Mouse (Mus musculus) G1E (cell line): ENCODE results near the gene Kcnj4. TPM values are rescaled to one million over a fixed set of nuclear protein-coding genes. Genes with fewer than 3 reads are reported as not detected.

ENCODE experiments used
- ATAC-seq: 2 replicates; pipeline ENCODE4 v1.8.0; 2016; ENCODE audit warnings: mild to moderate bottlenecking; ENCODE audit not compliant: insufficient number of reproducible peaks, poor library complexity, low FRiP score, severe bottlenecking; ENCODE audit errors: extremely low read depth
- DNase-seq: peaks from one replicate; pipeline ENCODE4 v3.0.0; 2012; ENCODE audit warnings: low spot score
- H3K27me3 ChIP-seq: 2 replicates; pipeline ENCODE4 v1.6.1; 2012; ENCODE audit warnings: mild to moderate bottlenecking, low read length, inconsistent platforms; ENCODE audit not compliant: insufficient read depth
- H3K36me3 ChIP-seq: replicated peaks from 2 replicates; pipeline ENCODE3; 2012; ENCODE audit warnings: mild to moderate bottlenecking, inconsistent platforms
- H3K4me1 ChIP-seq: 2 replicates; pipeline ENCODE4 v1.6.1; 2012; ENCODE audit warnings: low read depth, low read length, inconsistent platforms, mixed read lengths; ENCODE audit not compliant: insufficient read depth
- H3K4me3 ChIP-seq: 2 replicates; pipeline ENCODE4 v1.5.1; 2012; ENCODE audit warnings: low read depth, mild to moderate bottlenecking, inconsistent platforms, low read length, moderate library complexity, mixed read lengths
- H3K9me3 ChIP-seq: replicated peaks from 2 replicates; pipeline ENCODE4 v1.6.1; 2012; ENCODE audit warnings: inconsistent platforms
- CTCF ChIP-seq: IDR thresholded peaks from 2 replicates; pipeline ENCODE4 v1.5.1; 2012; ENCODE audit warnings: low read depth, low read length, inconsistent platforms, mixed read lengths
- GATA1 ChIP-seq: IDR thresholded peaks from 2 replicates; pipeline ENCODE4 v1.6.1; 2012; ENCODE audit warnings: borderline replicate concordance, low read length, inconsistent platforms, mixed read lengths
- GATA2 ChIP-seq: IDR thresholded peaks from 2 replicates; pipeline ENCODE4 v1.6.1; 2012; ENCODE audit warnings: low read depth, low read length, inconsistent platforms, borderline replicate concordance
- POLR2AphosphoS5 ChIP-seq: IDR thresholded peaks from 2 replicates; pipeline ENCODE4 v1.6.1; 2012; ENCODE audit warnings: low read depth, low read length, inconsistent platforms; ENCODE audit not compliant: insufficient replicate concordance
- TAL1 ChIP-seq: conservative IDR thresholded peaks from 2 replicates; pipeline ENCODE4 v1.6.1; 2012; ENCODE audit warnings: low read depth, low read length, inconsistent platforms, mixed read lengths
- polyA plus RNA-seq: library from polyadenylated mRNA; stranded (reverse); fragments of >175 nt; gene quantifications from 2 replicates; pipeline ENCODE4 v1.2.3, GENCODE M21; 2012
- total RNA-seq, 2 experiments: library from RNA; stranded (forward) in 1 of 2; stranded (reverse) in 1 of 2; fragments of 200-1000 nt in 1 of 2; fragments of >200 nt in 1 of 2; fragmentation: Nextera tagmentation in 1 of 2; gene quantifications; 2 replicates each; pipeline ENCODE4 v1.2.3; 2014 to 2017

The Kcnj4 gene
- total and polyA plus RNA-seq, 3 experiments: 0.05 TPM; not detected in 2

DNA sequence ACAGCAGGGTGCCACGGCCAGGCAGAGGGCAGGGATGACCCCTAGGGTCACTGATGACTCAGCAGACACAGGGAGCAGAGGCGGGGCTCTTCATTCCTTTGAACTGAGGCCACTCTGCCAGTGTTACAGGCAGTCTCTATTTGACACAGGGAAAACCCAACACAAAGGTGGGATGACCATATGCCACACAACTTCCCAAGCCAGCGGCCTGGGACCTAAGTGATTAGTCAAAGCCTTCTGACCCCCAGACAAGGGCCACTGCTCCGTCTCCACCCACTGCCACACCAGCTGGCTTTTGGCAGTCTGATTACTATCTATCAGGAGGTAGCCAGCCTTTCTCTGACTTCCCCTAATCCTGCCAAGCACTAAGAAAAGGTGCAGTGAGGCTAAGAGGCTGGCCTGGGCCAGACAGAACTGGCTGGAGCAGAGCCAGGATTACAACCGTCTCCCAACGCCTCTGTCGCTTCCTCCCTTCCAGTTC, 69.8 kb downstream of the Kcnj4 start:
- H3K4me1 ChIP-seq: no peaks in the 10 kb centered on the region
- ATAC-seq: no peak
- no peak for DNase-seq

More for the DNA sequence above, 69.8 kb downstream of the Kcnj4 start:
- Histone ChIP-seq H3K36me3 (no peaks in the 10 kb centered on the region), H3K9me3 (no peaks in the 10 kb centered on the region), H3K4me3 (no peak overlapping the region), H3K27me3 (peaks cover 17% of the 10 kb centered on the region)
- TF ChIP-seq GATA2 (no peak), CTCF (no peak), TAL1 (no peak), POLR2AphosphoS5 (no peak), GATA1 (no peak)

Other genes starting within 250 kb of the Kcnj4 start
- gene Baiap2l2, start 219.7 kb downstream of the Kcnj4 start, total RNA-seq (2014; fragmentation: Nextera tagmentation): not detected in 2 replicates
- 0.06 TPM in 1 of 2 replicates, not detected in the other for gene Baiap2l2, start 219.7 kb downstream of the Kcnj4 start, total RNA-seq (2017)
- not detected in 2 replicates for gene Baiap2l2, start 219.7 kb downstream of the Kcnj4 start, polyA plus RNA-seq
- gene Pla2g6, start 176.9 kb downstream of the Kcnj4 start, total RNA-seq (2014; fragmentation: Nextera tagmentation): 22.1 and 24.5 TPM in 2 replicates
- 6.5 and 7.0 TPM in 2 replicates for gene Pla2g6, start 176.9 kb downstream of the Kcnj4 start, total RNA-seq (2017)
- 25.1 and 26.4 TPM in 2 replicates for gene Pla2g6, start 176.9 kb downstream of the Kcnj4 start, polyA plus RNA-seq
- gene Maff, start 158.6 kb downstream of the Kcnj4 start, total RNA-seq (2014; fragmentation: Nextera tagmentation): 10.1 and 10.2 TPM in 2 replicates
- gene Maff, start 158.6 kb downstream of the Kcnj4 start, total RNA-seq (2017): 11.7 and 14.8 TPM in 2 replicates
- gene Maff, start 158.6 kb downstream of the Kcnj4 start, polyA plus RNA-seq: 8.4 and 8.6 TPM in 2 replicates
- gene Tmem184b, start 101.7 kb downstream of the Kcnj4 start, total RNA-seq (2014; fragmentation: Nextera tagmentation): 11.3 and 13.3 TPM in 2 replicates
- 1.9 and 2.3 TPM in 2 replicates for gene Tmem184b, start 101.7 kb downstream of the Kcnj4 start, total RNA-seq (2017)
- gene Tmem184b, start 101.7 kb downstream of the Kcnj4 start, polyA plus RNA-seq: 12.9 and 13.8 TPM in 2 replicates
- gene Csnk1e, start 49.7 kb downstream of the Kcnj4 start, total RNA-seq (2014; fragmentation: Nextera tagmentation): not detected in 2 replicates
- gene Csnk1e, start 49.7 kb downstream of the Kcnj4 start, total RNA-seq (2017): 0.35 and 0.44 TPM in 2 replicates
- gene Csnk1e, start 49.7 kb downstream of the Kcnj4 start, polyA plus RNA-seq: not detected in 2 replicates
- not detected in 2 replicates for gene Kdelr3, start 11.2 kb upstream of the Kcnj4 start, total RNA-seq (2014; fragmentation: Nextera tagmentation)
- 0.05 TPM in 1 of 2 replicates, not detected in the other for gene Kdelr3, start 11.2 kb upstream of the Kcnj4 start, total RNA-seq (2017)
- gene Kdelr3, start 11.2 kb upstream of the Kcnj4 start, polyA plus RNA-seq: not detected in 2 replicates
- gene Ddx17, start 41.5 kb upstream of the Kcnj4 start, total RNA-seq (2014; fragmentation: Nextera tagmentation): 238 and 294 TPM in 2 replicates
- gene Ddx17, start 41.5 kb upstream of the Kcnj4 start, total RNA-seq (2017): 191 and 220 TPM in 2 replicates
- 54.2 and 61.0 TPM in 2 replicates for gene Ddx17, start 41.5 kb upstream of the Kcnj4 start, polyA plus RNA-seq
- gene Dmc1, start 99.9 kb upstream of the Kcnj4 start, total RNA-seq (2014; fragmentation: Nextera tagmentation): not detected in 2 replicates
- 0.29 TPM in 1 of 2 replicates, not detected in the other for gene Dmc1, start 99.9 kb upstream of the Kcnj4 start, total RNA-seq (2017)
- not detected in 2 replicates for gene Dmc1, start 99.9 kb upstream of the Kcnj4 start, polyA plus RNA-seq
- 0.90 and 3.4 TPM in 2 replicates for gene Fam227a, start 153.7 kb upstream of the Kcnj4 start, total RNA-seq (2014; fragmentation: Nextera tagmentation)
- gene Fam227a, start 153.7 kb upstream of the Kcnj4 start, total RNA-seq (2017): 1.2 and 2.1 TPM in 2 replicates
- gene Fam227a, start 153.7 kb upstream of the Kcnj4 start, polyA plus RNA-seq: 0.11 and 0.13 TPM in 2 replicates
- 9.9 and 18.5 TPM in 2 replicates for gene Cby1, start 154.0 kb upstream of the Kcnj4 start, total RNA-seq (2014; fragmentation: Nextera tagmentation)
- 44.7 and 54.5 TPM in 2 replicates for gene Cby1, start 154.0 kb upstream of the Kcnj4 start, total RNA-seq (2017)
- gene Cby1, start 154.0 kb upstream of the Kcnj4 start, polyA plus RNA-seq: 98.0 and 113 TPM in 2 replicates
- gene Tomm22, start 165.6 kb upstream of the Kcnj4 start, total RNA-seq (2014; fragmentation: Nextera tagmentation): 116 and 133 TPM in 2 replicates
- 144 and 169 TPM in 2 replicates for gene Tomm22, start 165.6 kb upstream of the Kcnj4 start, total RNA-seq (2017)
- gene Tomm22, start 165.6 kb upstream of the Kcnj4 start, polyA plus RNA-seq: 103 and 140 TPM in 2 replicates
- 19.1 and 23.3 TPM in 2 replicates for gene Josd1, start 182.7 kb upstream of the Kcnj4 start, total RNA-seq (2014; fragmentation: Nextera tagmentation)
- 21.6 and 21.9 TPM in 2 replicates for gene Josd1, start 182.7 kb upstream of the Kcnj4 start, total RNA-seq (2017)
- 16.7 and 22.6 TPM in 2 replicates for gene Josd1, start 182.7 kb upstream of the Kcnj4 start, polyA plus RNA-seq
- gene Gtpbp1, start 185.6 kb upstream of the Kcnj4 start, total RNA-seq (2014; fragmentation: Nextera tagmentation): 63.7 and 74.7 TPM in 2 replicates
- 54.8 and 58.6 TPM in 2 replicates for gene Gtpbp1, start 185.6 kb upstream of the Kcnj4 start, total RNA-seq (2017)
- gene Gtpbp1, start 185.6 kb upstream of the Kcnj4 start, polyA plus RNA-seq: 108 and 116 TPM in 2 replicates
- gene Sun2, start 237.3 kb upstream of the Kcnj4 start, total RNA-seq (2014; fragmentation: Nextera tagmentation): 16.2 and 33.3 TPM in 2 replicates
- 24.2 and 24.4 TPM in 2 replicates for gene Sun2, start 237.3 kb upstream of the Kcnj4 start, total RNA-seq (2017)
- 30.1 and 32.3 TPM in 2 replicates for gene Sun2, start 237.3 kb upstream of the Kcnj4 start, polyA plus RNA-seq